Mouse (Mus musculus): ENCODE data around the gene Gm5089.

GRCm38 (mm10) chr14:122474041-122474890 lies 23.4 kb upstream of the Gm5089 start:
- TF ChIP-seq CTCF (IDR thresholded peaks at IDR 0.05; ENCODE audit: extremely low read depth, insufficient read length, insufficient replicate concordance, low read depth, low read length) (no peak), POLR2A (IDR thresholded peaks at IDR 0.05; ENCODE audit: low read depth, low read length) (no peak)
